Mouse (Mus musculus) retina, postnatal 1 day (tissue): ENCODE measurements around the gene Smim6.
A peak's percentile ranks its signal among the peaks of the same experiment; 100 is the strongest.

Source experiments
- DNase-seq: peaks from one replicate; pipeline ENCODE4 v3.0.0-alpha.2; 2012

Gene Smim6

GRCm38 (mm10) chr11:115945247-115945646 lies 33.4 kb downstream of the Smim6 start:
- no peak for DNase-seq

GRCm38 (mm10) chr11:115946221-115946828 lies 34.5 kb downstream of the Smim6 start:
- no peak for DNase-seq

GRCm38 (mm10) chr11:115948316-115948715 lies 36.5 kb downstream of the Smim6 start:
- DNase-seq, result no peak

GRCm38 (mm10) chr11:115950719-115951118 lies 38.9 kb downstream of the Smim6 start:
- DNase-seq, result no peak

GRCm38 (mm10) chr11:115954712-115955111 lies 42.9 kb downstream of the Smim6 start:
- no peak for DNase-seq

- DNase-seq, result no peak
Observed at GRCm38 (mm10) chr11:115955195-115955858, 43.5 kb downstream of the Smim6 start.

- peak; percentile 91 for DNase-seq
Observed at GRCm38 (mm10) chr11:115956453-115956852, 44.6 kb downstream of the Smim6 start.

- DNase-seq, result no peak
Observed at GRCm38 (mm10) chr11:115957971-115958370, 46.2 kb downstream of the Smim6 start.

- DNase-seq, result no peak
Observed at GRCm38 (mm10) chr11:115959018-115959417, 47.2 kb downstream of the Smim6 start.

GRCm38 (mm10) chr11:115962651-115963412 lies 51.0 kb downstream of the Smim6 start:
- no peak for DNase-seq
